Mouse (Mus musculus) brain, embryonic 14.5 days (tissue): ENCODE results near the gene Prkacb. TPM values are rescaled to one million over a fixed set of nuclear protein-coding genes. Genes with fewer than 3 reads are reported as not detected.
A peak's percentile ranks its signal among the peaks of the same experiment; 100 is the strongest.

Experiments used
- DNase-seq: peaks from one replicate; pipeline ENCODE4 v3.0.0-alpha.2; 2011; ENCODE audit warnings: low read depth
- CTCF ChIP-seq: fragments of 200-500 bp; IDR thresholded peaks from 2 replicates; pipeline ENCODE4 v1.5.1; 2012; ENCODE audit warnings: inconsistent platforms, mild to moderate bottlenecking, moderate library complexity, borderline replicate concordance; ENCODE audit not compliant: insufficient read depth, insufficient read length; ENCODE audit errors: extremely low read depth
- POLR2A ChIP-seq: fragments of 200-500 bp; IDR thresholded peaks from 2 replicates; pipeline ENCODE4 v1.6.1; 2012; ENCODE audit warnings: mild to moderate bottlenecking, inconsistent platforms, borderline replicate concordance; ENCODE audit not compliant: poor library complexity, insufficient read depth, insufficient read length, severe bottlenecking; ENCODE audit errors: extremely low read depth
- polyA plus RNA-seq: library from polyadenylated mRNA; depleted of rRNA; stranded (reverse); fragments of >200 nt; gene quantifications from 2 replicates; pipeline ENCODE4 v1.2.3, GENCODE M21; 2012

Gene Prkacb
- polyA plus RNA-seq, 1 experiment = 129 TPM

DNA sequence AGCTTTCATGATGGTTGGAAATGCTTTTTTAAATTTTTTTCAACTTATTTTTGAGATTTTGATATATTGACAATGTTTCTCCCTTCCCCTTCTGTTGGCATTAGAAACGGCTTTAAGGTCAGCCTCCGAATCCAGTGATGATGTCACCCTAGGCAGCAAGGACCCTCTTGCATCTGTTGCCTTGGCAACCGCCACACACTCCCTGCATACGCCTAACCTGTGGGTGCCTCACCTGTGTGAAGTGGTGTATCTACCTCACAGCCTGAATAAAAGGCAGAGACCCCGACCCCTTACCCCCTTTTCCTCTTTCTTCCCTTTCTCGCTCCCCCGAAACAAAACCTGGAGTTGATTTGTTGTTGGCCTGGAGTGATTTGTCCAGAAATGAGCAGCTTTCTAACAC lies 100.5 kb downstream of the Prkacb start:
- peak; percentile 8 for DNase-seq
- no peak for TF ChIP-seq CTCF
- TF ChIP-seq POLR2A = no peak

GRCm38 (mm10) chr3:146711559-146711958 lies 101.2 kb downstream of the Prkacb start:
- peak; percentile 72 for DNase-seq
- TF ChIP-seq POLR2A = no peak

- TF ChIP-seq POLR2A (no peak), CTCF (no peak)
Measured at GRCm38 (mm10) chr3:146711084-146711483, 101.7 kb downstream of the Prkacb start.

DNA sequence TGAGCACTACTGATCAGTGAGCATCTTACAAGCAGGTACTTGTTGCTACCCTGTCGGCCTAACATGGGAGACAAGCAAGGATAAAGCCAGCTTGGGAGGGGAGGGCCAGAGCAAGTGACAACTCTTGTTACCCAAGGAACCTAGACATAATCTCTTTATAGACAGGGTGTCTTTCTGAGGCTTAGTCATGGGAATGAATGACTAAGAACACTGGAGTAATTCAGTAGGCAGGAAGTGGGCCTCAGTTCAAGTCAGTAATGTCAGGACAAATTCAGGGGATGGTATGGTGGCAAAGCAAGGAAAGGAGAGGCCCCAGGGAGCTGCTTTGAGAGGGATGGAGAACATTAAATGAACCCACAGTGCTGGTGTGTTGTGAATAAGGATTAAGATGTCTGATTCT lies 103.7 kb downstream of the Prkacb start:
- no peak for DNase-seq
- TF ChIP-seq POLR2A = no peak
- no peak for TF ChIP-seq CTCF

More at GRCm38 (mm10) chr3:146711084-146711483, 101.7 kb downstream of the Prkacb start:
- peak; percentile 22 for DNase-seq

GRCm38 (mm10) chr3:146708381-146708780 lies 104.4 kb downstream of the Prkacb start:
- no peak for DNase-seq
- TF ChIP-seq POLR2A (no peak), CTCF (no peak)

GRCm38 (mm10) chr3:146704099-146704498 lies 108.7 kb downstream of the Prkacb start:
- TF ChIP-seq POLR2A (no peak), CTCF (no peak)
- no peak for DNase-seq

DNA sequence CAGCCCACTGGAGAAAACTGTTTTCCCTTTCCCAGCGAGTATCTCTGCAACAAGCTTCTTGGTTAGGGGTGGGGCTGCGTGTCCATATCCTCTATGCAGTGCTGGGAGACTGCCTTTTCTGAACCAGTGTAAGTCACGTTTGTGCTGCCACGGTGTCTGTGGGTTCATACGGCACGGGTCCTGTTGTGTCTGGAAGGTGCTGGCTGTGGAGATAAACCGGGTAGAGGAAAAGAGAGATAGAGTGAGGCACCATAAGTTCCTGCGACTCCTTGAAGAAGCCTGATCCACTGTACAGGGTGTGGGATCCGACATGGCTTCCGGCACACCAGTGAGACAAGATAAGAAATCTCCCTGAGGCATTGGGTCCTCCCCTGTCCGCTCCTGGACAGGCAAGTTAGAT lies 112.7 kb downstream of the Prkacb start:
- no peak for DNase-seq
- no peak for TF ChIP-seq CTCF
- TF ChIP-seq POLR2A = no peak

DNA sequence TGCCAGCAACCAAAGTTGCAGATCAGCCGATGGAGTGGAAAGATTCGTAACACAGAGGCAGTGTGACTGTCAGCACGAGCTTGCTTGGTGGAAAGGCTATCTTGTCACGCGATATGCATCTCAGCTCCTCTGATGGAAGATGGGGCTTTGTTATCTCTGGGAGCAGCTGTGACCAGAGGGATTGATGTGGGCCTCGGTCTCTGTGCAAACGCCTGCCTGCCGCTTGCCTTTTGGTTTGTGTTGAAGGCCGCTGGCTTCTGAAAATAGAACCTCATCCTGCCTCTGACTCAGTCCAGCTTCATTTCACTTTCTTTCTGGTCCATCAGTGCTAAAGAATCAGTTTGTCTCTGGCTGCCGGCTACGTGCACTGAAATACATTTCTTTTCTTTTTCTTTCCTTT lies 113.8 kb downstream of the Prkacb start:
- DNase-seq = peak; percentile 50

GRCm38 (mm10) chr3:146692547-146692946 lies 120.2 kb downstream of the Prkacb start:
- TF ChIP-seq CTCF = no peak
- DNase-seq = no peak

More for the DNA sequence above, 113.8 kb downstream of the Prkacb start:
- TF ChIP-seq POLR2A = no peak
- no peak for TF ChIP-seq CTCF

GRCm38 (mm10) chr3:146687121-146687725 lies 125.6 kb downstream of the Prkacb start:
- DNase-seq = no peak

GRCm38 (mm10) chr3:146686428-146686827 lies 126.4 kb downstream of the Prkacb start:
- DNase-seq = no peak
- TF ChIP-seq CTCF = no peak
- TF ChIP-seq POLR2A = no peak

More at GRCm38 (mm10) chr3:146687121-146687725, 125.6 kb downstream of the Prkacb start:
- no peak for TF ChIP-seq POLR2A
- no peak for TF ChIP-seq CTCF

DNA sequence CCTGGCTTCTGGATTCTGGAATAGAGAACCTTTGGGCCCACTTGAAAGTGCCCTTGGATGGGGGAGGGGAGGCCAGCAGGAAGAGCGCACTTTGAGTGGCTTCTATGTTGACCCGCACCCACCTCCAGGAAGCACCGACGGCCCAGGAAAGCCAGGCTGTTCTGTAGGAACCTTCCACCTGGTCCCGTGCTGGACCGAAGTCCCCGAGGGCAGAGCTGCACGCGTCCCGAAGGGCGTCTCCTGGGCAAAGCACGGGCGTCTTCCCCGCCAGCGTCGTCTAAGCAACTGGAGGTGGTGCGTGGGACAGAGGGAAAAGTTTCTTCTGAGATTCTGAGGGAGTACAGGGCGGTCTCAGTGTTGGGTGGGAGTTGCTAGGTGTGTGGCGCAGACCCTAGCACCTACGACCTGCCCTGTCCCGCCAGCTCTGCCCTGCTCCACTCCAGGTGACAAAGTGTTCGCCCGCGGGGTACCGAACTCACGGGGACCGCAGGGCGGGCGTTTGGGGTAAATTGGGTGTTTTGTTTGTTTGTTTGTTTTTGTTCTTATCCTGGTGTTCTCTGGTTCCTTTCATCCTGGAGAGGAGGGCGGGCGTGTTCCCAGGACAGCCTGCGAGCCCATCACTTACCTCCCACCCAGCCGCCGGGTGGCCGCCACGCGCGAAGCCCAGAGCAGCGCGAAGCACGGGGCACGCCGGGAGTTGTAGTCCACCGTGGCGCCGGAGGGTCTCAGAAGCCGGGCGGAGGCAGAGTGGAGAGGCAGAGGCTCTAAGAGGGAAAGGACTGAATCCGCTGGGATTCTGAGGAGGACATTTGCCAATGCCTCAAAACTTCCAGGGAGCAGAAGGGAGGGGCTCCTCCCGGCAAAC lies 127.7 kb downstream of the Prkacb start, which contains the start of gene Samd13:
TSS of gene Samd13 (minus strand) at position 782 of the 865 bp plus-strand sequence.
- TF ChIP-seq POLR2A (no peak), CTCF (no peak)
- peak; percentile 84 for DNase-seq
